Mouse (Mus musculus): Measurements from ENCODE around the gene Gm20521. TPM values are rescaled to one million over a fixed set of nuclear protein-coding genes. Genes with fewer than 3 reads are reported as not detected.

The Gm20521 gene
- not detected for total RNA-seq (2023)

GRCm38 (mm10) chr14:54883154-54884021, at the start of gene Gm20521, which contains the start of gene Bcl2l2:
TSS of gene Gm20521 (plus strand) at chr14:54883441.
TSS of gene Bcl2l2 (plus strand) at chr14:54883377.

GRCm38 (mm10) chr14:54870861-54871260, 12.4 kb upstream of the Gm20521 start, which contains the start of gene Homez:
TSS of gene Homez (minus strand) at chr14:54870961.

GRCm38 (mm10) chr14:54877048-54877715, 6.1 kb upstream of the Gm20521 start, which contains the start of gene Ppp1r3e:
TSS of gene Ppp1r3e (minus strand) at chr14:54877550.

GRCm38 (mm10) chr14:54892200-54892599, 9.0 kb downstream of the Gm20521 start, which contains the start of gene Pabpn1:
TSS of gene Pabpn1 (plus strand) at chr14:54892500.

GRCm38 (mm10) chr14:54912886-54913285, 29.6 kb downstream of the Gm20521 start, which contains the start of gene Slc22a17:
TSS of gene Slc22a17 (minus strand) at chr14:54913132.

GRCm38 (mm10) chr14:54925349-54926342, 42.4 kb downstream of the Gm20521 start, which contains the start of gene Efs:
TSS of gene Efs (minus strand) at chr14:54926126.

GRCm38 (mm10) chr14:54932645-54933150, 49.5 kb downstream of the Gm20521 start, which contains the start of gene Il25:
TSS of gene Il25 (plus strand) at chr14:54932695.

GRCm38 (mm10) chr14:54935904-54936830, 52.9 kb downstream of the Gm20521 start, which contains the start of gene Cmtm5:
TSS of gene Cmtm5 (plus strand) at chr14:54936261.

Other genes starting within 250 kb of the Gm20521 start
- not detected for gene Gm17606, start 242.5 kb upstream of the Gm20521 start, total RNA-seq (2023)
- gene Cdh24, start 242.1 kb upstream of the Gm20521 start, total RNA-seq (2023) = 12.8 TPM
- 30.0 TPM for gene 1700123O20Rik, start 197.2 kb upstream of the Gm20521 start, total RNA-seq (2023)
- 585 TPM for gene Acin1, start 196.5 kb upstream of the Gm20521 start, total RNA-seq (2023)
- gene Gm29776, start 184.6 kb upstream of the Gm20521 start, total RNA-seq (2023) = not detected
- gene Cebpe, start 171.3 kb upstream of the Gm20521 start, total RNA-seq (2023) = not detected
- 0.86 TPM for gene Slc7a8, start 101.5 kb upstream of the Gm20521 start, total RNA-seq (2023)
- not detected for gene Rnf212b, start 69.3 kb upstream of the Gm20521 start, total RNA-seq (2023)
- gene Homez, start 12.5 kb upstream of the Gm20521 start, total RNA-seq (2023) = 10.6 TPM
- gene Ppp1r3e, start 5.9 kb upstream of the Gm20521 start, total RNA-seq (2023) = 10.2 TPM
- gene Bcl2l2, start 64 bp upstream of the Gm20521 start, total RNA-seq (2023) = 3.5 TPM
- gene Pabpn1, start 9.1 kb downstream of the Gm20521 start, total RNA-seq (2023) = 273 TPM
- gene Slc22a17, start 29.7 kb downstream of the Gm20521 start, total RNA-seq (2023) = 2.3 TPM
- not detected for gene Efs, start 42.7 kb downstream of the Gm20521 start, total RNA-seq (2023)
- gene Il25, start 49.3 kb downstream of the Gm20521 start, total RNA-seq (2023) = not detected
- not detected for gene Cmtm5, start 52.8 kb downstream of the Gm20521 start, total RNA-seq (2023)
- gene Myh6, start 83.5 kb downstream of the Gm20521 start, total RNA-seq (2023) = not detected
- gene Gm17428, start 93.5 kb downstream of the Gm20521 start, total RNA-seq (2023) = not detected
- not detected for gene Myh7, start 111.2 kb downstream of the Gm20521 start, total RNA-seq (2023)
- 82.5 TPM for gene Ngdn, start 132.0 kb downstream of the Gm20521 start, total RNA-seq (2023)
- 24.8 TPM for gene Zfhx2, start 208.9 kb downstream of the Gm20521 start, total RNA-seq (2023)
- 5.9 TPM for gene Thtpa, start 211.3 kb downstream of the Gm20521 start, total RNA-seq (2023)
- gene Ap1g2, start 223.2 kb downstream of the Gm20521 start, total RNA-seq (2023) = 123 TPM
- not detected for gene Jph4, start 233.5 kb downstream of the Gm20521 start, total RNA-seq (2023)

All from CD4-positive naive resting alpha-beta T cell, adult 57 days (primary cell).